Mouse (Mus musculus) heart, postnatal 0 days (tissue): ENCODE results near the gene Cyp26a1. TPM values are rescaled to one million over a fixed set of nuclear protein-coding genes. Genes with fewer than 3 reads are reported as not detected.

Experiments
- ATAC-seq: fragments of 200-750 bp; cut with Nextera tagmentation; 2 replicates; pipeline ENCODE4 v1.8.0; 2017; ENCODE audit warnings: low read depth, moderate number of reproducible peaks, moderate library complexity; ENCODE audit not compliant: insufficient read depth
- DNase-seq: peaks from one replicate; pipeline ENCODE4 v3.0.0-alpha.2; 2016; ENCODE audit warnings: low spot score
- H3K27ac ChIP-seq: fragments of 300-500 bp; sonication (generic); 2 replicates; pipeline ENCODE4 v1.5.1; 2014; ENCODE audit warnings: low read depth, mild to moderate bottlenecking
- H3K27me3 ChIP-seq: fragments of 300-500 bp; sonication (generic); 2 replicates; pipeline ENCODE4 v1.6.1; 2014; ENCODE audit warnings: low read length, mixed read lengths; ENCODE audit not compliant: control insufficient read depth, insufficient read depth
- H3K36me3 ChIP-seq: fragments of 300-500 bp; sonication (generic); replicated peaks from 2 replicates; pipeline ENCODE4 v1.6.1; 2014; ENCODE audit warnings: low read length, mixed read lengths; ENCODE audit not compliant: control insufficient read depth, insufficient read depth
- H3K4me1 ChIP-seq: fragments of 300-500 bp; sonication (generic); 2 replicates; pipeline ENCODE4 v1.6.1; 2014; ENCODE audit warnings: antibody characterized with exemption; ENCODE audit not compliant: control insufficient read depth, insufficient read depth
- H3K4me2 ChIP-seq: fragments of 300-500 bp; sonication (generic); 2 replicates; pipeline ENCODE4 v1.6.1; 2014; ENCODE audit warnings: low read depth, mild to moderate bottlenecking, low read length, moderate library complexity
- H3K4me3 ChIP-seq: fragments of 300-500 bp; sonication (generic); 2 replicates; pipeline ENCODE4 v1.5.1; 2014; ENCODE audit warnings: low read depth, low read length
- H3K9ac ChIP-seq: fragments of 300-500 bp; sonication (generic); replicated peaks from 2 replicates; pipeline ENCODE4 v1.6.1; 2014; ENCODE audit warnings: low read depth, low read length, mixed read lengths
- H3K9me3 ChIP-seq: fragments of 300-500 bp; sonication (generic); replicated peaks from 2 replicates; pipeline ENCODE4 v1.6.1; 2016; ENCODE audit warnings: low read length; ENCODE audit not compliant: control insufficient read depth
- CTCF ChIP-seq: IDR thresholded peaks from 2 replicates; pipeline ENCODE4 v1.5.1; 2016; ENCODE audit warnings: antibody characterized with exemption, control low read depth, low read depth
- EP300 ChIP-seq: IDR thresholded peaks from 2 replicates; pipeline ENCODE4 v1.6.1; 2016; ENCODE audit warnings: antibody characterized with exemption, low read depth
- WGBS: fragments of 180-500 bp; shearing (Covaris S2); extraction: QIAGEN DNeasy Blood & Tissue Kit; methylation state at CpG from one replicate; pipeline ENCODE4 v1.1.7; 2014; 5-methylcytosine and 5-hydroxymethylcytosine counted together
- polyA plus RNA-seq: library from polyadenylated mRNA; unstranded; fragments of >200 nt; fragmentation: Nextera tagmentation; extraction: Ambion mirVana; gene quantifications from 2 replicates; pipeline ENCODE4 v1.2.1, GENCODE M21; 2015
- total RNA-seq: library from RNA; depleted of rRNA; stranded (reverse); fragments of >200 nt; gene quantifications from 2 replicates; pipeline ENCODE4 v1.2.3, GENCODE M21; 2014; ENCODE audit warnings: low replicate concordance; rRNA removed

Cyp26a1 gene
- total and polyA plus RNA-seq, 2 experiments from 2014 or later = 0.08 to 1.3 TPM

GRCm38 (mm10) chr19:37738575-37738974, 41.0 kb downstream of the Cyp26a1 start:
- WGBS = 86% methylated on average over 3 of the region's 3 CpGs
- Histone ChIP-seq H3K9ac (no peak overlapping the region), H3K4me3 (no peak overlapping the region), H3K27ac (no peak overlapping the region), H3K36me3 (no peaks in the 10 kb centered on the region), H3K9me3 (no peaks in the 10 kb centered on the region), H3K27me3 (no peaks in the 10 kb centered on the region), H3K4me2 (no peak overlapping the region), H3K4me1 (no peaks in the 10 kb centered on the region)
- DNase-seq = no peak
- no peak for ATAC-seq
- TF ChIP-seq EP300 (no peak), CTCF (no peak)

- H3K4me1 ChIP-seq = no peaks in the 10 kb centered on the region
- no peak for TF ChIP-seq CTCF
- no peak for TF ChIP-seq EP300
- no peaks in the 10 kb centered on the region for H3K9me3 ChIP-seq
- H3K27ac ChIP-seq = 0 out of 2 replicates have a peak overlapping the region, but pooled peaks have one; percentile 30
- no peak for ATAC-seq
- no peak for DNase-seq
- H3K4me3 ChIP-seq = no peak overlapping the region
- H3K9ac ChIP-seq = no peak overlapping the region
- no peaks in the 10 kb centered on the region for H3K36me3 ChIP-seq
- no peaks in the 10 kb centered on the region for H3K27me3 ChIP-seq
- no peak overlapping the region for H3K4me2 ChIP-seq
- WGBS = 64% methylated on average over 7 of the region's 7 CpGs
These were observed 42.4 kb downstream of the Cyp26a1 start for GRCm38 (mm10) chr19:37740043-37740442.

Other genes with a start within 250 kb of the Cyp26a1 start
- 19.9 and 24.2 TPM in 2 replicates for gene Exoc6, start 147.4 kb upstream of the Cyp26a1 start, total RNA-seq
- gene Exoc6, start 147.4 kb upstream of the Cyp26a1 start, polyA plus RNA-seq = 18.2 and 20.8 TPM in 2 replicates
- gene Cyp26c1, start 12.2 kb upstream of the Cyp26a1 start, total RNA-seq = not detected in 2 replicates
- not detected in 2 replicates for gene Cyp26c1, start 12.2 kb upstream of the Cyp26a1 start, polyA plus RNA-seq